Mouse (Mus musculus) layer of hippocampus, adult 9-10 months (tissue): ENCODE data around the gene Tmem130.

Experiments used
- DNase-seq: peaks from one replicate; pipeline ENCODE4 v3.0.0; 2022; ENCODE audit warnings: low spot score

The Tmem130 gene

DNA sequence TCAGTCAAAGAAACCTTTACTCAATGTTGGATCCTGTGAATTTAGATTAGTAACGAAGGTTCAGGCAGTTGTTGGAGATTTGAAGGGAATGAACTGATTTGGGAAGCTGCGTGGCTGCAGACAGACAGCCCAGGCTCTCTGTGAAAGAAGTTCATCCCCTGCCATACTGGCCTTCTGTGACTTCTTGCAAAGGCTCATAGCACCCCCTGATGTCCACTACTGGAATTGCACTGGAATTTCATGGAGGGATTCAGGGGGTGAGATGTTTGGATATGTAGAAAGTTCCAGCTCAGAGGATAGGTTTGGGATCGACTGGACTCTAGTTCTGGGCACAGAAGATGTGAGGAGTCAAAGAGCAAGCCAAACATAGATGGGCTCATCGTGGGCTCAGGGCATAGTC, 27.7 kb downstream of the Tmem130 start:
- DNase-seq: peak; percentile 66

DNA sequence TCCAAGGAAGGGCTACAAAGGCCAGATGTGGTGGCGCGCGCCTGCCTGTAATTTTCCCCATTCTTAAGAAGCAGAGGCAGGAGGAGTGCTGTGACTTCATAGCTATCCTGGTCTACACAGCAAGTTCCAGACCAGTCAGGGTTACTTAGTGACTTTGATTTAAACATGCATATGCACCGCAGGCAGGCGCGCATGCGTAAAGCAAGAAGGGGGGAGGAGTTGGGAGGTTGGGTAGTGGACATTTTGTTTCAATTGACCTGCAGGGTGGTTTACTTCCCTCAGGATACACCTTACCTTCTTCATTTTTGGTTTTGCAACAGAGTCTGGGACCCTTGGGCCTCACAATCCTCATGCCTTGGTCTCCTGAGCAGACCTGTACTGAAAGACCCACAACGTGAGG, 32.4 kb downstream of the Tmem130 start:
- no peak for DNase-seq

DNA sequence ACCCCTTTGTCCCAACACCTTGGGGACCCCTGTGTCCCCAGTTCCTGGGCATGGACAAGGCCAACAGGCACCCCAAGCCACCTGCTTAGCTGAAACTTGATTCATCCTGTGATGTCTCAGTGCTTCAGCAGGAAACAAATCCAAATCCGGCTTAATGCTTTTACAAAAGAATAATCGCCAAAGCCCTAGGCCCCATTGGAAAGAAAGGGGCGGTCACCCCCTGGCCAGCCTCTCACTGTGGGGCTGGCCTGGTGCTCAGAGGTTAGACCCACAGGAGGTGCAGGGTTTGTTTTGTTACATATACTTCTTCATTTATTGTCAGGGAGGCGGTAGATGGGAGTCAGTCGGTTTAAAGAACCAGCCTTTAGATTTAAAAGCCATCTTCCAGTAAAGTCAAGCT, 33.4 kb downstream of the Tmem130 start:
- no peak for DNase-seq

DNA sequence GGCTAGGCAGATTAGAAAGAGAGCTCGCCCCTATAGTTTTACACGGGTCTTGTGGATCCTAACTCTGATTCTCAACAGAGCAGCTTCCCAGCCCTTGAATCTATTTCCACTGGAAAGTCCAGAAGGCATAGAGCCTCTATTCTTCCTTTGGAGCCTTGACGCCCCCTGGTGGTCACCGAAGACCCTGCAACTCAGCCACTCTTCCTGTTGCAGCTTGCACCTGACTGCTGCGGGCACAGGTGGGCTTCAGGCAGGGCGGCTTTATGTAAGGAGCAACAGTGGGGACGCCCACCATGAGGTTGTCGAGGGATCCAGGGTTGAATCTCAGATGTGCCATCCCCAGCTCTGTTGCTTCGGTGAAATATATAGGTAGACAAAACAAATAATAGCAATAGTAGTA, 34.5 kb downstream of the Tmem130 start:
- DNase-seq: peak; percentile 48

DNA sequence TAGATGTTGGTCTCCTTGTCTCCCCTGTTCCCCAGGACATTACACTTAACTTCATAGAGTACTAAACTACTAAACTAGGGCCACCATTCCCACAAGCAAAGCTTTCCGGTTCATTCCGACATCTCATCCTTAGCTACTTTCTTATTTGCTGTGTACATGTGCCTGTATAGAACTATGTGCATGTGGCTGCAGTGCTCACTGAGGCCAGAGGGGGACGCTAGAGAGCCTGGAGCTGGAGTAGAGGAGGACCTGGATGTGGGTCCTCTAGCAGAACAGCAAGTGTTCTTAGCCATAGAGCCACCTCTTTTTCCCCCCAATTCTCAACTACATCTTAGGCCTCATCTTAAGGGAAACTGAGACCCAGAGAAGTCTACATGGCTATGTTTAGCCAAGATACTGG, 36.1 kb downstream of the Tmem130 start:
- no peak for DNase-seq

DNA sequence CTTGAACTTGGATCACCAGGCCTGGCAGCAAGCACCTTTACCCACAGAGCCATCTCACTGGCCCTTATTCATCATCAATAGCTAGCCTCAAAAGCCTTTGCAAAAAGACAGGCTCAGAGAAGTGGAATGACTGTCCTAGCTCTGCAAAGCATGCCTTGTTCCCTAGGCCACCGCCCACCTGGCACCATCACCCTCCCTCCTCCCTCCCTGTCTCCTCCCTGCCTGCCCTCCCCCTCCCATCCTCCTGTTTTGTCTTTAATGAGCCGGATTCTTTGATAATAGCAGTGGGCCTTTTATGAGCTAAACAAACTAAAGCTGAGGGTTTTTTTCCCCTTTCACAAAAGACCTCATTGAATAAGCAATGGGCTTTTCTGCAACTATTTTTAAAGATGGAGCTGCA, 36.7 kb downstream of the Tmem130 start:
- no peak for DNase-seq

DNA sequence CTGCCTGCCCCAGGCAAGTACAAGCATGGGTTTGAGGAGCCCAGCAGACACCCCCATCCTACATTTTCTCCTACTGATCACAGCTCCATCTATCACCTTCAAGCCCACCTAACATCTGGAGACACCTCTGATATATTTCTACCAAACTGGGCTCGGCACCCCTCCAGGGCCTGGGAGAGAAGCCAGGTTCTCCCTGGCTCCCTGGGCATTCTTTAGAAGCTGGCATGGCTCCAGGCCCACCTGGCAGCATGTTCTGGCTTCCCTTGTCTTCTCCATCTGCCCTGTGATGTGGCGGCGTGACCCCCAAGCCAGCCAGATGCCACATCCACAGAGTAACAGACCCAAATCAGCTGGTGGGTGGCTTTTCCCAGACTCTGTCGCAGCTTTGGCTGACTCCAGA, 41.3 kb downstream of the Tmem130 start:
- DNase-seq: no peak

DNA sequence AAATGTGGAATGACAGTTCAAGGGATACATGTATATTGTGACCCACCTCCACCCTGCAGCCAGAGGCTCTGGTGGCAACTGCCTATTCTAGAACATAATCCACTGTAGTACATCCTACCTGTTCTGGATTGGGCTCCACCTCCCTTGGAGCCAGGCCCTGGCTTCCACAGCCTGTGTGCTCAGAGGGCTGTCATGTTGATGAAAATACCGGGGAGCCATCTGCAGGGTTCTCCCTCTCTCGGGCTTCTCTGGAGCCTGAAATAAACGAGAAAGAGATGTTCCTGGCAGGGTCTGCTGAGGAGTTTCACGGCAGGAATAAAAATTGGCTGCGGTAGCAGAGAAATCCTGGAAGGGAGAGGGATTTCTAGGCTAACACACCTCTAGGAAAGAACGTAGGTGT, 41.8 kb downstream of the Tmem130 start:
- no peak for DNase-seq

DNA sequence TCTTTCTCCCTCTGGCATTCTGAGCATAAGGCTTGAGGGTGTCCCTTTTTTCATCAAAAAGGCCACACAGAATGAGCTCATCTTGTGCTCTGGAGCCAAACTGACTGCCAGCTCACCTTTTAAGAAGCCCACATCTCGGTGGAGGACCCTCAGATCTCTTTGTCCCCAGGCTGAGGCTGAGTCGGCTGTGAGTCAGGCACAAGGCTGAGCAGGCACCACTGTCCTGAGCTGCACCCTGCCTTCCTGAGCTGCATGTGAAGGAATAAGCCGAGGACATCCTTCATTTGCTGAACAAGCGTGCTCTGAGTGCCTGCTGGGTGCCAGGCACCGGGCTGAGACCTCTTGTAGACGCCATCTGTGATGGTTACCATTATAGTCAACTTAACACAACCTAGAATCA, 44.4 kb downstream of the Tmem130 start:
- no peak for DNase-seq

DNA sequence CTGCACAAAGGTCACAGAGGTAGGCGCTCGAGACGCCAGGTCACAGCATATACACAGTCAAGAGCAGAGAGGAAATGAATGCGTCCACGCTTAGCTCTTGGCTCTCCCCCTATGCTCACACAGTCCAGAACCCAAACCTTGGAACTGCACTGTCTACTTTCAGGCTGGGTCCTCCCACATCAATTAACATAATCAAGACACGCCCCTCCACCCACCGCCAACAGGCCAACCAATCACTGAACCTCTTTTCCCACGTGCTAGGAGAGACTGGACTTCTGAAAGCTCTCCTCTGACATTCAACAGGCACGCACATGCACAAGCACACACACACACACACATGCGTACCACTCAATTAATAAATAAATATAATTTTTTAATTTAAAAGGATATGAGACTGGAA, 48.2 kb downstream of the Tmem130 start:
- no peak for DNase-seq

DNA sequence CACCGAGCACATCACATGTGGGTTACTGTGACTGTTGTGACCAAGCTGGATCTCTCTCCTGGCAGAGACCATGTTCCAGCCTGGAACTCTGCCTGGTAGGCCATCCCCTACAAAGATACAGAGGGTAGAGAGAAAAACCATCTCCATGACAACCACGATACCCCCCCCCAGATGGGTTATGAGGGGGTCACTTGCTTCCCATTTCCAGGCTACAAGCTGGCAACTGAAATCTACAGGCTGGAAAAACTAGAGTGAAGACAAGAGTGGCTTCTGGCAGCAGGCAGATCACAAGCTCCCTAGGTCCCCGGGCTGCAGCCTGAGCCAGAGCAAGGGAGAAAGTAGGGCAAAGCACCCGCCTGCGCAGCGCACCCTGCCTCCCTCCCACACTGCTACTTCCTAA, 54.0 kb downstream of the Tmem130 start:
- no peak for DNase-seq

DNA sequence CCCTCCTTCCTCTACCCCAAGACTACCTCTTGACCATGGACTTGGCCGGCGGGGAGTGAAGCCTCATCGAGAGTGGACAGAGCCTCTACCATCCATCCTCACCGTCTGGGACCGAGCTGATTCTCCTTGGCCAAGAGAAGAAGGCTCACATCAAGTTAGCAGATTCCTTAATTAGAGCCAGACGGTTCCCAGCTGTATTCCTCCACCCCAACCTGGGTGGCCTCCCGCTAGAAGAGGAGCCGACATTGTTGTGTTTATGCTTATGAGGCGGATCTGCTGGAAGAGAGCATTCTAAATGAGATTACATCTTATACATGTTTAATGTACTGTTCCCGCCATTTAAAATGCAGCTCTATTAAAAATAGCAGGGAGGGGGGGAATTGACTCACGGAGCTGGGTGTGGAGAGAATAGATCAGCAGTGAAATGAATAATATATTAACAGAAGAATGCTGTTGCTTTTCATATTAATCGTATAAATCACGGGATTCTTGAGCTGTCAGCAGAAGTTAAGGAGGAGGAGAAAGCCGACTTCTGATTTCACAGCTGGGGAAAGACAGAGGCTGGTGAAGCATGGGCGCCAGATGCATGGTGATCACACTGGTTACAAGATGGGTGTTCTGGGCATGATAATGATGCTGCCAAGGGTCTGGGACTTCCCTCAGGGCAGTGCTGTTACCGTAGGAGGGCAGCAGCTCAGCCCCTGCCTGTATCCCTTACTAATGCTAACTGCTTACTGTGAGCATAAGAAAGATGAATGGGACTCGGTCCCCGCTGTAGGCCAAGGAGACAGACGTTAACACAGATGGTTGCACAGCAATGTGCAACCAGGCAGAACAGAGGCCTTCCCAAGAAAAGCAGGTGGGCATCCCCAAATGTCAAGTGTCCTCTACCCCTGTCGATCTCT, 57.9 kb downstream of the Tmem130 start:
- no peak for DNase-seq

DNA sequence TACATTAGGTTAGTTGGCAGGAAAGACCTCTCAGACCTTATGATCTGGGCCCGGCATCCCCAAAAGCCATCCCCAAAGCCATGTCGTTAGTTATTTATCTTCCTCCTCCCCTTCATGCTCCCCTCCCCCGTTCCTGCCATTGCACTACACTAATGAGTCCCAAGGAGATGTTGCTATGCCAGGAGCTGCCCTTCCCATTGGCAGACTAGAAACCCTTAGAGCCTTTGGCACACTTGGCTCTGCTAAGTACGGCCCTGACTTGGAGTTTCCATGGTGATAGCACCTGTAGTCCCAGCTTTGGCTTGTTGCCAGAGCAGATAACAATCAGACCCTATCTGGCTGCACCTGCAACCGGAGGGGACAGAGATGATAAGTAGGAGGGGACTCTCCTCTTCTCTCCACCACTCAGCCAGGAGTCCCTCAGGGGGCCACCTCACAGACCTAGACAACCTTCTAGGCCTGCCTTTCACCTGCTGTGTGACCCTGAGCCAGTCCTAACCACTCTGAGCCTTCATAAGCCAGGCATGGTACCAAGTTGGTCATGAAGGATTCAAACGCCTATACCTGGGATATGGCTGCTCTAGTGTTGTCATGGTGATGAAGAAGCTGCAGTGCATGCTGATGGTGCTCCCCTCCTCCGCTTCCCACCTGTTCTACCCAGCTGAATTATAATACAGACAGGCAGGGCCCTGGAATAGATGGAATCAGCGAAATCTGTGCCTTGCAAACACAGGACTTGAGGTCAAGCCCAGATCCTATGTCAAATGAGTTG, 66.1 kb downstream of the Tmem130 start:
- no peak for DNase-seq

DNA sequence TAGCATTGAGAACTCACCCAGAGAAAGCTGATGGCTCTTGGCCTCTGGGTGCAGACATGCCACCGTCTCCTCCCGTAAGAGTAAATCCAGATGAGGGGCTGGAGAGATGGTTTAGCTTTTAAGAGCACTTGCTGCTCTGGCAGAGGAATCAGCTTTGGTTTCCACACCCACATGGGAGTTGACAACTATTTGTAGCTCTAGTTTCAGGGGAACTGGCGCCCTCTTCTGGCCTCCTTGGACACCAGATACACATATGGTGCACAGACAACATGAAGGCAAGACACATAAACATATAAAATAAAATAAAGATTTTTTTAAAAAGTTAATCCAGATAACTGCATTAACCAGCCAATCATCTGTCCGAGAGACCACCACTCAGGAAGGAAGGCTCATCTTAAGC, 67.5 kb downstream of the Tmem130 start:
- DNase-seq: no peak

DNA sequence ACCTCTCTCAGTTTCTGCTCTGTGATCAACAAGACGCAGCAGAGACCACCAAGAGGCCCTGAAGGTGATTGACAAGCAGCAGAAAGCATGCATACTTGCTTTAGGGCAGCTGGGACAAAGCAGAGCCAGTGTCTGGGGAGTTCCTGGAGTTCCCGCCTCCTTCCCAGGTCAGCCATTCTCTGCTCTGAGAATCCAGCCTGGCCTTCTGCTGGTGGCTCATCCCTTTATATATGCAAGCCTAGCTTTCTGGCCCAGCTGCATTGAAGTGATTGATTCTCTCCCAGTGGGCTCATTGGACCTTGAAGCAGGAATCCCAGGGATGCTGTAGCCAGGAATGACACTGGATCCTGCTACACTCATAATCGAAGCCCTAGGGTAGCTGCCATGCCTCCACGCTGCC, 70.2 kb downstream of the Tmem130 start:
- no peak for DNase-seq

DNA sequence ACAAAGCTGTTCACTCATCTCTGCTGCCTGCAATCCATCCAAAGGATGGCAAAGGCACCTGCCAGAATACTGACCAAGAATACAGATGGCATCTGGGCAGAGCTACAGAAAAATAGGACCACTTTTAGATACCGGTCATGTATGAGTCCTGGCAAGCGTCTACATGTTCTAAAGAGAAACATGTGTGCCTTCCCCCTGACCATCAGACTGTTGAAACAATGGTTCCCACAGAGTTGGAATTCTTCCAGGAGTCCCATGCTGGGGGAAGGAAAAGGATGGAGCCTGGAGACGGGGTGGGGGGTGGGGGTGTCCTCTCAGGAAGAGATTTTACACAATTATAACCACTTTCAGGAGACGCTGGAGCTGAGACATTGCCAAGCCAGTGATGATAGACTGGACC, 73.2 kb downstream of the Tmem130 start:
- no peak for DNase-seq
